Mouse (Mus musculus) hindbrain, postnatal 0 days (tissue): Measurements from ENCODE around the gene Zpr1. TPM values are rescaled to one million over a fixed set of nuclear protein-coding genes. Genes with fewer than 3 reads are reported as not detected.

Experiments used
- ATAC-seq: fragments of 200-750 bp; cut with Nextera tagmentation; 2 replicates; pipeline ENCODE4 v1.8.0; 2017; ENCODE audit warnings: mild to moderate bottlenecking, moderate TSS enrichment, moderate library complexity
- DNase-seq: peaks from one replicate; pipeline ENCODE4 v3.0.0-alpha.2; 2015; ENCODE audit warnings: low spot score
- H3K27ac ChIP-seq: fragments of 300-500 bp; sonication (generic); 2 replicates; pipeline ENCODE4 v1.5.1; 2014; ENCODE audit warnings: mild to moderate bottlenecking
- H3K27me3 ChIP-seq: fragments of 300-500 bp; sonication (generic); 2 replicates; pipeline ENCODE4 v1.6.1; 2014; ENCODE audit warnings: low read length, mixed read lengths; ENCODE audit not compliant: insufficient read depth
- H3K36me3 ChIP-seq: fragments of 300-500 bp; sonication (generic); 2 replicates; pipeline ENCODE4 v1.6.1; 2014; ENCODE audit warnings: low read length, mixed read lengths; ENCODE audit not compliant: insufficient read depth
- H3K4me1 ChIP-seq: fragments of 300-500 bp; sonication (generic); 2 replicates; pipeline ENCODE4 v1.6.1; 2014; ENCODE audit warnings: antibody characterized with exemption, low read length, mixed read lengths; ENCODE audit not compliant: insufficient read depth
- H3K4me2 ChIP-seq: fragments of 300-500 bp; sonication (generic); 2 replicates; pipeline ENCODE4 v1.6.1; 2014; ENCODE audit warnings: low read depth, mild to moderate bottlenecking, low read length, moderate library complexity, mixed read lengths
- H3K4me3 ChIP-seq: fragments of 300-500 bp; sonication (generic); 2 replicates; pipeline ENCODE4 v1.5.1; 2014; ENCODE audit warnings: low read length
- H3K9ac ChIP-seq: fragments of 300-500 bp; sonication (generic); replicated peaks from 2 replicates; pipeline ENCODE4 v1.6.1; 2014; ENCODE audit warnings: mild to moderate bottlenecking, low read length, moderate library complexity, mixed read lengths
- H3K9me3 ChIP-seq: fragments of 300-500 bp; sonication (generic); 2 replicates; pipeline ENCODE4 v1.6.1; 2016; ENCODE audit warnings: low read length, mixed read lengths
- CTCF ChIP-seq: IDR thresholded peaks from 2 replicates; pipeline ENCODE4 v1.5.1; 2016; ENCODE audit warnings: antibody characterized with exemption, control low read depth, low read depth
- WGBS: fragments of 180-500 bp; shearing (Covaris S2); extraction: QIAGEN DNeasy Blood & Tissue Kit; methylation state at CpG from one replicate; pipeline ENCODE4 v1.1.7; 2014; 5-methylcytosine and 5-hydroxymethylcytosine counted together
- polyA plus RNA-seq: library from polyadenylated mRNA; unstranded; fragments of >200 nt; fragmentation: Nextera tagmentation; extraction: Ambion mirVana; gene quantifications from 2 replicates; pipeline ENCODE4 v1.2.1, GENCODE M21; 2015
- total RNA-seq: library from RNA; depleted of rRNA; stranded (reverse); fragments of >200 nt; gene quantifications from 2 replicates; pipeline ENCODE4 v1.2.3, GENCODE M21; 2014

Gene Zpr1
- total and polyA plus RNA-seq, 2 experiments from 2014 or later = 20.0 to 47.3 TPM

- DNase-seq (peak; percentile 94), ATAC-seq (peak; percentile 95)
- Histone ChIP-seq H3K9me3 (no peaks in the 10 kb centered on the region), H3K36me3 (peaks cover 38% of the 10 kb centered on the region), H3K4me3 (peak within 1 kb of the TSS; percentile 89), H3K4me1 (peaks cover 6% of the 10 kb centered on the region), H3K27me3 (no peaks in the 10 kb centered on the region), H3K27ac (peak within 1 kb of the TSS; percentile 81), H3K4me2 (peak within 1 kb of the TSS; percentile 53), H3K9ac (peak within 1 kb of the TSS; percentile 85)
- WGBS = under 1% methylated on average over 55 of the region's 55 CpGs
- TF ChIP-seq CTCF = peak; percentile 83
Observed at GRCm38 (mm10) chr9:46282631-46283436, 10.0 kb downstream of the Zpr1 start, which contains the start of gene Bud13. Bud13 (plus strand) TSS chr9:46283008.

- Histone ChIP-seq H3K9ac (no peak overlapping the region), H3K36me3 (peaks cover 25% of the 10 kb centered on the region; the same call in 1 of the 2 replicates), H3K9me3 (no peaks in the 10 kb centered on the region), H3K27ac (no peak overlapping the region), H3K4me2 (no peak overlapping the region), H3K4me1 (no peaks in the 10 kb centered on the region), H3K27me3 (no peaks in the 10 kb centered on the region), H3K4me3 (no peak overlapping the region)
- TF ChIP-seq CTCF = no peak
- 94% methylated on average over 4 of the region's 4 CpGs for WGBS
- ATAC-seq (no peak), DNase-seq (no peak)
Observed at GRCm38 (mm10) chr9:46298381-46298780, 25.5 kb downstream of the Zpr1 start.

- no peaks in the 10 kb centered on the region for H3K27me3 ChIP-seq
- peaks cover 17% of the 10 kb centered on the region; the same call in 1 of the 2 replicates for H3K36me3 ChIP-seq
- no peak overlapping the region for H3K4me3 ChIP-seq
- H3K4me2 ChIP-seq = no peak overlapping the region
- no peaks in the 10 kb centered on the region for H3K4me1 ChIP-seq
- H3K9ac ChIP-seq = no peak overlapping the region
- 6% methylated on average over 2 of the region's 2 CpGs for WGBS
- no peak overlapping the region for H3K27ac ChIP-seq
- peak; percentile 96 for TF ChIP-seq CTCF
- ATAC-seq = peak; percentile 56; the same call in 1 of the 2 replicates
- no peaks in the 10 kb centered on the region for H3K9me3 ChIP-seq
- peak; percentile 81 for DNase-seq
Observed at GRCm38 (mm10) chr9:46302142-46302541, 29.3 kb downstream of the Zpr1 start.

- DNase-seq (peak; percentile 41), ATAC-seq (no peak)
- no peaks in the 10 kb centered on the region for H3K4me1 ChIP-seq
- peak; percentile 54 for TF ChIP-seq CTCF
- H3K36me3 ChIP-seq = no peaks in the 10 kb centered on the region
- no peak overlapping the region for H3K4me3 ChIP-seq
- H3K9ac ChIP-seq = no peak overlapping the region
- H3K9me3 ChIP-seq = no peaks in the 10 kb centered on the region
- H3K27ac ChIP-seq = no peak overlapping the region
- no peaks in the 10 kb centered on the region for H3K27me3 ChIP-seq
- WGBS = 13% methylated on average over 7 of the region's 7 CpGs
- no peak overlapping the region for H3K4me2 ChIP-seq
Observed at GRCm38 (mm10) chr9:46309121-46309520, 36.3 kb downstream of the Zpr1 start.

GRCm38 (mm10) chr9:46314507-46314906 lies 41.6 kb downstream of the Zpr1 start:
- Histone ChIP-seq H3K27ac (no peak overlapping the region), H3K4me3 (no peak overlapping the region), H3K9me3 (no peaks in the 10 kb centered on the region), H3K27me3 (no peaks in the 10 kb centered on the region), H3K9ac (no peak overlapping the region), H3K4me2 (no peak overlapping the region), H3K36me3 (no peaks in the 10 kb centered on the region), H3K4me1 (peaks cover 11% of the 10 kb centered on the region; the same call in 1 of the 2 replicates)
- TF ChIP-seq CTCF = peak; percentile 99
- WGBS = 11% methylated on average over 4 of the region's 4 CpGs
- DNase-seq (peak; percentile 82), ATAC-seq (peak; percentile 63)

- WGBS = 44% methylated on average over 2 of the region's 2 CpGs
- no peak overlapping the region for H3K27ac ChIP-seq
- DNase-seq = peak; percentile 46
Observed at GRCm38 (mm10) chr9:46314921-46315320, 42.1 kb downstream of the Zpr1 start.

More at GRCm38 (mm10) chr9:46314921-46315320, 42.1 kb downstream of the Zpr1 start:
- Histone ChIP-seq H3K9me3 (no peaks in the 10 kb centered on the region), H3K27me3 (no peaks in the 10 kb centered on the region), H3K4me3 (no peak overlapping the region), H3K36me3 (no peaks in the 10 kb centered on the region), H3K4me2 (no peak overlapping the region), H3K9ac (no peak overlapping the region), H3K4me1 (peaks cover 11% of the 10 kb centered on the region; the same call in 1 of the 2 replicates)
- peak; percentile 44; the same call in 1 of the 2 replicates for ATAC-seq
- TF ChIP-seq CTCF = peak; percentile 11; the same call in 1 of the 2 replicates
